Mouse (Mus musculus): Measurements from ENCODE around the gene Mybpc1.
"Not testable (repeated sequence)": the region's sequence is repeated elsewhere in the genome, so short reads cannot be mapped to it uniquely, and the experiment has no call there.

Mybpc1 gene

DNA sequence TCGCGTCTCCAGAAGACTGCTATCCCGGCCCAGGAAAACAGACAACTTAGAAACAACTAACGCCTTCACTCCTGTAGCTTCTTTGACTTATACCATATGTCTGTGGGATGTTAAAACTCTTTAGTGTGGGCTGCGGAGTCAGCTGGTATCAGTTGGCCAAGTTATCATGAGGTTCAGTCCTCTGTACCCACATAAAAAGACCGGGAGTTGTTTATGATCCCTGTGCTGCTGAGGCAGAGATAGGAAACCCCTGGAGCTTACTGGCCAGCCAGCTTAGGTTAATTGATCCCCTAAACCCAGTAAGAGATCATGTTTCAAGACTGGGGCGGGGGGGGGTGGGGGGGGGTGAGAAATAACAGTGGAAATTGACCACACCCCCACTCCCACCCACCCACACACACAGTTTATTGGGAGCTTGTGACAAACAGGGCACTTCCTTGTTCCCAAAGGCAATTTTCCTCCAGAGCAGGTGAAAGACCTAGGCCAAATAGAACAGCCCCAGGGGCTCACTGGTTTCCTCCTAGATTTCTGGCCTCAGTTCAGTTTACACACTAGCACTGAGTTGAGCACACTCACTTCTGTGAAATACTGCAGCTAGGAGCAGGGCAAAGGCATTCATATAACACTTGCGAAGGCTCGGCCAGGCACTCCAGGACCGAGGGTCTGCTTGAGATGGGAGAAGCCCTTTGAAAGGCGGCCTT lies 107.9 kb downstream of the Mybpc1 start:
- DNase-seq (ENCODE audit: low read depth, low spot score) = no peak

DNA sequence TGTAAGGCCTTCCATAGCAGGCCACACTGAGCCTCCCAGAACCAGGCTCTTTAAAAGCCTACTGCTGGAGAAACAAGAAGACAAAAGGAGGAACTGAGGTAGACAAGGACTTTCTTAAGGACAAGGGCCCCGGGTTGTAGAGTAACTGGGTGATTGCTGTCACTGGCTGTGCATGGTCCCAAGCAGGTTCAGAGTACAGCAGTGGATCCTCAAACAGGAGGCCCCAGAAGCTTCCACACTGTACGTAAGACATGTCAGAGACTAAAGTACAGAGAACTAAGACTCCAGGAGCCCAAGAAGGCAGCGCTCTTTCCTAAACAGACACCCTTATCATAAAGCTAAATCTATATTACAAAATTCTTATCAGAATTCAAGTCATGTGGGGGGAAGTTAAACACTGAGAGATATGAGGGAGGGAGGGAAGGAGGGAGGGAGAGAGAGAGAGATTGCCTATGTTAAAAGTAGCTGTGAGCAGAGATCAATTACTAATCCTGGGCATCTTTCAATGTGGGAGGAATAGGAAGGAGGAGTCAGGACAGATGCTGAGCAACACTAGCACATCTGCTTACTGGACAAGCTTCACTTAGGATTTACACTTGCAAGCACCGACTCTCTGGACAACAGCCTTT lies 109.9 kb downstream of the Mybpc1 start:
- DNase-seq (ENCODE audit: low read depth, low spot score) = no peak

DNA sequence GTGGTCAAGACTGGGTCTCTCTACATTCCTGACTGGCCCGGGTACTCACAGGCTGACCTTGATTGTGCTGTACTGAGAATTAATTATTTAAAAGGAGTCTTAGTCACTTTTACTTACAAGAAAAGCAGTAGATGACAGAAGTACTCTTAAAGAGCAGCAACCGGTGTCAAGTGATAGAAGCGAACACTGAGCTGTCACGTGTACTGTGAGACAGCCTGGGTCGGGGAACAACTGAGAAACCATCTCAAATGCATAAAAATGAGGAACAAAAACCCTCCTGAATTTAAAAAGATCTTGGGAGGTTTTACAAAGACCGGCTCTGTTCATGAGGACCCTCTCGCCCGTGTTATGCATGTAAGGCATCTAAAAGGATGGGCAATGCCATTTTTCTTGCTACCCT lies 112.3 kb downstream of the Mybpc1 start:
- DNase-seq (ENCODE audit: low read depth, low spot score) = no peak

DNA sequence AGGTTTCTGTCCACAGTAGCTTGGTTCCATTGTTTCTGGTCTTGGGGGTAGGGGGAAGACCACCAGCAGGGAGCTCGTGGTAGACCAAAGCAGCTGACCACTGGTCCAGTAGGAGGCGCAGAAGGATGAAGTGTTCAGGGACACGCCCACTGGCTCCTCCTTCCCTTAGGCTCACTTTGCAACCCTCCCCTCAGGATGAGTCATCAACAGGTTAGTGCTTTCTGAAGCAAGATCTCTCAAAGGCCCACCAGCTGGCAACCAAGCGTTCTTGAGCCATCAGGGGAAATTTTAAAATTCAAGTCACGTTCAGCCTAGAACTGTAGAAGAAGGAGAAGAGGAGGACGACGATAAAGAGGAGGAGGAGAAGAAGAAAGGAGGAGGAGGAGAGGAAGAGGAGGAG lies 113.3 kb downstream of the Mybpc1 start:
- DNase-seq (ENCODE audit: low read depth, low spot score) = no peak

DNA sequence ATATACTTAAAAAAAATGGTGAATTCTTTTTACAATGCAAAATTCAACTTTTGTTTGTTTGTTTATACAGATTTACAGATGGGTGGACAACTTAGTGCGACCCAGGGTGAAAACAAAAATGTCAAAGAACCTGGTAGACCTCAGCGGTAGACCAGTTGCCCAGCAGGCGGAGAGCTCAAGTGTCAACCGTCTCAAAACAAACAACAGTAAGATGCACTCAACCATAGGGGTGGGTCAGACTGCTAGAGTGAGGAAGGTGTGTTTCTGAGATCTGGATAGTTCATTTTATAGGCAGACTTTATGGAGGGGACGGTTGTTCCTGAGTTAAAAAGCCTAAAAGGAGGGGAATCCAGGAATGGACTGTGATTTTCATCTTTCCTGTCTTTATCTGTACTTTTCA lies 116.3 kb downstream of the Mybpc1 start:
- no peak for DNase-seq (ENCODE audit: low read depth, low spot score)

DNA sequence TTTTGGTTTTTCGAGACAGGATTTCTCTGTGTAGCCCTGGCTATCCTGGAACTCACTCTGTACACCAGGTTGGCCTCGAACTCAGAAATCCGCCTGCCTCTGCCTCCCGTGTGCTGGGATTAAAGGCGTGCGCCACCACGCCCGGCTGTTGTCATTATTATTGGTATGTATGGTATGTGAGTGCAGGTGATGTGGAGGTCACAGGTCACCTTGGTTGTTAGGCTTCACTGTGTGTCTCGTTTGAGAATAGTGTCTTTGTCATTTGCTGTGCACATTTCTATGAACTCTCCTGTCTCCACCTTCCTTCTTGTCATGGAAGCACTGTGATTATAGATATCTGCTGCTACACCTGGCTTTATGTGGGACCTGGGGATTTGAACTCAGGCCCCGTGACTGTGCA lies 122.1 kb downstream of the Mybpc1 start:
- DNase-seq (ENCODE audit: low read depth, low spot score) = not testable (repeated sequence)
